10 mouse cellular contexts compared by ENCODE assay signal in the genomic region with DNA sequence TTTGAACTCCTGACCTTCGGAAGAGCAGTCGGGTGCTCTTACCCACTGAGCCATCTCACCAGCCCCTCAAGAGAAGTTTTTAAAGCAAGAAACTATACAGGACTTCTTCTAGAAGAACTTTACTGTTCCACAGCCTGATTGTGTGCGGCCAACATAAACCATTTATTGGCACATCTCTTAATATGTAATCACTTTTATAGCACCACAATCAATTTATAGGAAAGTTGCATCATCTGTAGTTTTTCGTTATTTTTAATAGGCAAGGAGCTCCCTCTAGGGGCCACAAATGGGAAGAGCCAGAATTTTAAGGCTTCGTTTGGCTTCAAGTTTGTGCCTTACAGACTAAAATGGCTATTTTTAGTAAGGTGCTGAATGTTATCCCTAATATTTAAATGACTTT. TPM values are rescaled to one million over a fixed set of nuclear protein-coding genes. Genes with fewer than 3 reads are reported as not detected.
DNase-seq lines count a peak whose midpoint lies in the region; ATAC-seq and TF ChIP-seq lines count a peak whose summit lies in the region.
"Had no signal": no experiment of that assay in that cellular context is flagged by ENCODE, and none has a peak within 500 bp of the region (broad histone marks: within the 10 kb centered on the region; RNA-seq: fewer than 3 reads in every experiment).

No protein-coding gene starts in this region.

- no peak overlapping the region for H3K27ac ChIP-seq in kidney, adult 2 months (ENCODE audit: insufficient read depth, low read depth, low read length)
- H3K27ac ChIP-seq: embryonic facial prominence, embryonic 12.5 days; neural tube, embryonic 13.5 days had no signal

- no peaks in the 10 kb centered on the region for H3K27me3 ChIP-seq in kidney, adult 2 months (replicated peaks; ENCODE audit: control insufficient read depth, insufficient read depth, low read length)
- H3K27me3 ChIP-seq: embryonic facial prominence, embryonic 12.5 days; neural tube, embryonic 13.5 days had no signal

- H3K4me3 ChIP-seq in kidney, adult 2 months (ENCODE audit: insufficient read depth, low read depth, low read length), result no peak overlapping the region
- H3K4me3 ChIP-seq: embryonic facial prominence, embryonic 12.5 days; neural tube, embryonic 13.5 days had no signal

- H3K36me3 ChIP-seq in kidney, adult 2 months (ENCODE audit: control insufficient read depth, insufficient read depth, low read length), result peaks cover 2% of the 10 kb centered on the region; the same call in 1 of the 2 replicates

- TF ChIP-seq CTCF in kidney, adult 2 months (conservative IDR thresholded peaks at IDR 0.05; ENCODE audit: insufficient read depth, insufficient read length, low read depth, low read length), result 0 out of 2 replicates have a peak, but pooled peaks have one; percentile 1

- H3K4me1 ChIP-seq in kidney, adult 2 months (ENCODE audit: control insufficient read depth, insufficient read depth, low read length), result no peaks in the 10 kb centered on the region
- H3K4me1 ChIP-seq: embryonic facial prominence, embryonic 12.5 days; neural tube, embryonic 13.5 days had no signal

- ATAC-seq in neutrophil, adult 5-6 weeks (ENCODE audit: extremely low read depth, insufficient number of reproducible peaks, low FRiP score, poor library complexity, severe bottlenecking), result peak; percentile 46; the same call in 1 of the 2 replicates

- DNase-seq in kidney, adult 2 months, result peak; percentile 21
- DNase-seq in kidney, adult 11 months, result no peak
- DNase-seq in thymus, postnatal 0 days (ENCODE audit: low spot score), result peak; percentile 42
- no peak for DNase-seq in thymus, postnatal 4 days
- DNase-seq in brain, adult 2 months (ENCODE audit: low read depth, low spot score), result peak; percentile 39
- no peak for DNase-seq in spleen, adult 12 weeks (ENCODE audit: low spot score)
- DNase-seq in yolk sac, embryonic 10.5 days (ENCODE audit: low spot score), result no peak

- WGBS in kidney, adult 2 months, result 51% methylated on average over 5 of the region's 5 CpGs

- no peak for TF ChIP-seq POLR2A in kidney, adult 2 months (IDR thresholded peaks at IDR 0.05; ENCODE audit: low read depth, low read length)

RNA-seq across cellular contexts. Expression of a gene that starts 11.0 kb away (rescaled TPM):
- 18.7 and 24.4 TPM in 2 replicates for polyA plus RNA-seq in kidney, adult 2 months (2012; rRNA removed)
- 40.7 and 42.7 TPM in 2 replicates for polyA plus RNA-seq in thymus, postnatal 0 days (2015; fragmentation: Nextera tagmentation; extraction: Ambion mirVana)
- total RNA-seq in neutrophil, adult 5-6 weeks (2017), result 8.4 and 9.5 TPM in 2 replicates

RNA-seq across cellular contexts. Expression of a gene that starts 11.1 kb away (rescaled TPM):
- 27.9 and 37.2 TPM in 2 replicates for polyA plus RNA-seq in kidney, adult 2 months (2012; rRNA removed)
- polyA plus RNA-seq in thymus, postnatal 0 days (2015; fragmentation: Nextera tagmentation; extraction: Ambion mirVana), result 29.0 and 30.1 TPM in 2 replicates
- 13.6 and 16.1 TPM in 2 replicates for total RNA-seq in neutrophil, adult 5-6 weeks (2017)

Comparison
In these comparisons a context has a peak if more than half of its experiments do, and no peak if none do; other contexts are left out.
1. DNase-seq: peak in kidney, adult 2 months (single experiment), thymus, postnatal 0 days (single experiment) and brain, adult 2 months (single experiment); none in kidney, adult 11 months (single experiment), thymus, postnatal 4 days (single experiment), spleen, adult 12 weeks (single experiment) and yolk sac, embryonic 10.5 days (single experiment).